In the genomic region with DNA sequence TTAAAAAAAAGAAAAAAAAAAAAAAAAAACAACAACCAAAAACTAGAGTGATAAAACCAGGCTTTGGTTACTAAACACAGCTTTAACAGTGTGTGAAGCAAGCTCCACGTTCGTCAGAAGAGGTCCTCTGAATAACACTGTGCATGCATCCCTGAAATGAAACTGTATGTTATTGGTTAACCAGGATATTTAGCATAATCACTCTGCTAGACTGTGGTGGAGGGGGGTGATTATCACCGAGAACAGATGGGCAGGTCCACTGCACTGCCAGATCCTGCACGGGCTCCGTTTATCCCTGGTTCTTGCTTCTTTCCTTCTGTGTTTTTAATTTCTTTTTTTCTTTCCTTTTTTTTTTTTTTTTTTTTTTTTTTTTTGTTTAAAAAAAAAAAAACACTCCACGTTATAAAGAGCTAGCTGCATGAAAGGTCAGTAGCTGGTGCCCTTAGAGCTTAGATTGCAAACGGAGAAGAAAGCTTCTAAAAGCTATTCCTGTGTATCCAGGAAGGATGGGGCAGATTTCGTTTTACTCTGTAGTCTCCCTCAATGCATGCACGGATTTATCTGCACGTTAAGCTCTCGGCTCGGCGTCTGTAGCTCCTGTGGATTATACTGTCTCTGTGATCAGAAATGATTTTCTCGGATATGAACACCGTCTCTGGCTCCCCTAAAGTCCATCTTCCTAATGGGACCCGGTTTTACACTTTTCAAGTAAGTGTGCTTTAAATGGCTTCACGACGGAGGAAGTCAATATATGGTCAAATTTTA, we compare ENCODE assay signal across 7 mouse cellular contexts.
DNase-seq lines count a peak whose midpoint lies in the region; ATAC-seq and TF ChIP-seq lines count a peak whose summit lies in the region.

No protein-coding gene starts in this region.

- no peaks in the 10 kb centered on the region for H3K9me3 ChIP-seq in neural tube, embryonic 11.5 days (ENCODE audit: control insufficient read depth, low read length)
- no peaks in the 10 kb centered on the region for H3K9me3 ChIP-seq in forebrain, embryonic 12.5 days

- H3K4me1 ChIP-seq in neural tube, embryonic 11.5 days (ENCODE audit: control insufficient read depth, insufficient read depth, low read length), result no peaks in the 10 kb centered on the region
- 0 out of 2 replicates have a peak, but pooled peaks cover 7% of the 10 kb centered on the region for H3K4me1 ChIP-seq in forebrain, embryonic 12.5 days

- DNase-seq in neural tube, embryonic 11.5 days (ENCODE audit: low spot score), result no peak
- no peak for DNase-seq in neural tube, embryonic 10.5 days (ENCODE audit: extremely low spot score, low spot score)
- peak; percentile 59 to 77 for DNase-seq in layer of hippocampus, adult 2 months (ENCODE audit: low spot score in 2 of 2)
- peak; percentile 53 for DNase-seq in retina, adult 2 months (ENCODE audit: low read depth, low spot score)
- no peak for DNase-seq in B cell, adult 2 months
- DNase-seq in gastrocnemius, postnatal 14 days, result no peak

- no peak overlapping the region for H3K9ac ChIP-seq in neural tube, embryonic 11.5 days (ENCODE audit: low read length)
- no peak overlapping the region for H3K9ac ChIP-seq in forebrain, embryonic 12.5 days

- no peak overlapping the region for H3K27ac ChIP-seq in neural tube, embryonic 11.5 days (ENCODE audit: low read depth, low read length)
- no peak overlapping the region for H3K27ac ChIP-seq in forebrain, embryonic 12.5 days
- peak overlapping the region; percentile 97 for H3K27ac ChIP-seq in layer of hippocampus, adult 2 months

- 64% methylated on average over 18 of the region's 18 CpGs for WGBS in neural tube, embryonic 11.5 days
- WGBS in forebrain, embryonic 12.5 days, result 38% methylated on average over 18 of the region's 18 CpGs

- no peaks in the 10 kb centered on the region for H3K36me3 ChIP-seq in neural tube, embryonic 11.5 days (ENCODE audit: control insufficient read depth, insufficient read depth, low read length)
- H3K36me3 ChIP-seq in forebrain, embryonic 12.5 days (replicated peaks), result no peaks in the 10 kb centered on the region

- no peak overlapping the region for H3K4me2 ChIP-seq in neural tube, embryonic 11.5 days (ENCODE audit: low read depth)
- H3K4me2 ChIP-seq in forebrain, embryonic 12.5 days, result peak overlapping the region; percentile 34

- intact Hi-C loops in gastrocnemius, postnatal 14 days (cut with DNase I; ENCODE audit: low total_unique reads), result no loop called here

- peak; percentile 82 for ATAC-seq in neural tube, embryonic 11.5 days (ENCODE audit: insufficient read depth, low FRiP score, low TSS enrichment)
- peak; percentile 93 for ATAC-seq in forebrain, embryonic 12.5 days (ENCODE audit: low FRiP score)

- no peaks in the 10 kb centered on the region for H3K27me3 ChIP-seq in neural tube, embryonic 11.5 days (ENCODE audit: control insufficient read depth, insufficient read depth, low read length)
- H3K27me3 ChIP-seq in forebrain, embryonic 12.5 days, result no peaks in the 10 kb centered on the region

- TF ChIP-seq CTCF in layer of hippocampus, adult 2 months (conservative IDR thresholded peaks at IDR 0.05), result no peak; the same call in 1 of the 2 replicates

- H3K4me3 ChIP-seq in neural tube, embryonic 11.5 days (ENCODE audit: low read depth, low read length), result no peak overlapping the region
- peak overlapping the region; percentile 11 for H3K4me3 ChIP-seq in forebrain, embryonic 12.5 days (replicated peaks)
- H3K4me3 ChIP-seq in layer of hippocampus, adult 2 months, result peak overlapping the region; percentile 66

Comparison
In these comparisons a context has a peak if more than half of its experiments do, and no peak if none do; other contexts are left out.
1. DNase-seq: peak in layer of hippocampus, adult 2 months (2 of 2) and retina, adult 2 months (single experiment); none in neural tube, embryonic 11.5 days (single experiment), neural tube, embryonic 10.5 days (single experiment), B cell, adult 2 months (0 of 2) and gastrocnemius, postnatal 14 days (single experiment).